Mouse (Mus musculus) liver, embryonic 13.5 days (tissue): Measurements from ENCODE around the gene Cit. TPM values are rescaled to one million over a fixed set of nuclear protein-coding genes. Genes with fewer than 3 reads are reported as not detected.

Experiments used
- ATAC-seq: fragments of 200-750 bp; cut with Nextera tagmentation; 2 replicates; pipeline ENCODE4 v1.8.0; 2017; ENCODE audit warnings: low read depth, mild to moderate bottlenecking, moderate number of reproducible peaks, moderate library complexity
- DNase-seq: peaks from one replicate; pipeline ENCODE4 v3.0.0; 2022
- H3K27ac ChIP-seq: fragments of 300-500 bp; sonication (generic); 2 replicates; pipeline ENCODE4 v1.5.1; 2015; ENCODE audit warnings: moderate library complexity, mild to moderate bottlenecking, inconsistent platforms
- H3K27me3 ChIP-seq: fragments of 300-500 bp; sonication (generic); 2 replicates; pipeline ENCODE4 v1.6.1; 2015; ENCODE audit warnings: mild to moderate bottlenecking, inconsistent platforms
- H3K36me3 ChIP-seq: fragments of 300-500 bp; sonication (generic); 2 replicates; pipeline ENCODE4 v1.6.1; 2015; ENCODE audit warnings: mild to moderate bottlenecking, inconsistent platforms
- H3K4me1 ChIP-seq: fragments of 300-500 bp; sonication (generic); replicated peaks from 2 replicates; pipeline ENCODE4 v1.6.1; 2015; ENCODE audit warnings: inconsistent platforms
- H3K4me2 ChIP-seq: fragments of 300-500 bp; sonication (generic); 2 replicates; pipeline ENCODE4 v1.6.1; 2015; ENCODE audit warnings: inconsistent platforms, mild to moderate bottlenecking, moderate library complexity
- H3K4me3 ChIP-seq: fragments of 300-500 bp; sonication (generic); replicated peaks from 2 replicates; pipeline ENCODE4 v1.5.1; 2015; ENCODE audit warnings: mild to moderate bottlenecking, inconsistent platforms
- H3K9ac ChIP-seq: fragments of 300-500 bp; sonication (generic); 2 replicates; pipeline ENCODE4 v1.6.1; 2015; ENCODE audit warnings: mild to moderate bottlenecking, inconsistent platforms
- H3K9me3 ChIP-seq: fragments of 300-500 bp; sonication (generic); replicated peaks from 2 replicates; pipeline ENCODE4 v1.6.1; 2016; ENCODE audit warnings: inconsistent platforms
- WGBS: fragments of 180-500 bp; shearing (Covaris S2); methylation state at CpG from one replicate; pipeline ENCODE4 v1.1.7; 2015; ENCODE audit not compliant: insufficient replicate concordance; 5-methylcytosine and 5-hydroxymethylcytosine counted together
- polyA plus RNA-seq: library from polyadenylated mRNA; unstranded; fragments of >200 nt; fragmentation: Nextera tagmentation; extraction: Ambion mirVana; gene quantifications from 2 replicates; pipeline ENCODE4 v1.2.1, GENCODE M21; 2015

Cit gene
- polyA plus RNA-seq, 1 experiment from 2014 or later = 39.4 TPM

DNA sequence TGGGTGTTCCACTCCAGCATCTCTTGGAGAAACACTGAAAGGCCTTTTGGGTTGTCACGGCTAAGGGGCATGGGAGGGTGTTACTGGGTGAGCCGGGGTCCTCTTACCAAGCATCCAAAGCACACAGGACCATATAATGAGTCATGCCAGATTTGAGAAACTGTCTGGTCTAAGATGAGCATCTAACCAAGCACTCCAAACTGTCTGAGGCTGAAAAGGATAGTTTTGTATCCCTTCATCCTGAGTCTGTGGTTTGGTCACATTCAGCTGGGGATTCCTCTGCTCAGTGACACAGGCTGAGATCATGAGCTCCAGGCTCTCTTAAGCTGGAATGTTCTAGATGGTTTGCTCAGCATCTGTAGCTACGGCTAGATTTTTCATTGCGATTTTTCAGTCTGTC is 7.4 kb downstream of the Cit start:
- WGBS = 89% methylated on average over 4 of the region's 4 CpGs
- Histone ChIP-seq H3K36me3 (peaks cover 96% of the 10 kb centered on the region), H3K9me3 (no peaks in the 10 kb centered on the region), H3K4me1 (peaks cover 33% of the 10 kb centered on the region), H3K4me2 (no peak overlapping the region), H3K4me3 (no peak overlapping the region), H3K27me3 (no peaks in the 10 kb centered on the region), H3K27ac (no peak overlapping the region), H3K9ac (no peak overlapping the region)
- no peak for DNase-seq
- ATAC-seq = no peak

DNA sequence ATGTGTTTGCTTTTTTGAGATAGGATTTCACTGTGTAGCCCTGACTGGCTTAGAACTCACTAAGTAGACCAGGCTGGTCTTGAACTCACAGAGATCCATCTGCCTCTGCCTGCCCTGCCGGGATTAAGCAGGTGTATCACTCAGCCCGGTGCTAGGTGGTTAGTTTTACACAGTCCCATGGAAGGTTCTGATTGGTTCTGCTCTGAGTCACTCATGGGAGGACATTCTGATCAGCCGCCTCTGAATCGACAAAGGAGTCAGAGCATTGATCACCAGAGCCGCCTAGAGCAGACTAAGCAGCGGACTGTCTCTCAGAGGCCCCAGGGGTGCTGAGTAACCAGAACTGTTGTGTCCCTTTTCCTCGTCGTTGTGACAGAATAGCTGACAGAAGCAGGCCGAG is 8.6 kb downstream of the Cit start:
- H3K36me3 ChIP-seq = peaks cover 96% of the 10 kb centered on the region
- ATAC-seq (no peak), DNase-seq (no peak)
- no peak overlapping the region for H3K9ac ChIP-seq
- no peak overlapping the region for H3K4me2 ChIP-seq
- H3K4me1 ChIP-seq = peaks cover 24% of the 10 kb centered on the region
- H3K27me3 ChIP-seq = no peaks in the 10 kb centered on the region
- no peak overlapping the region for H3K4me3 ChIP-seq
- WGBS = 84% methylated on average over 9 of the region's 9 CpGs
- H3K9me3 ChIP-seq = no peaks in the 10 kb centered on the region
- no peak overlapping the region for H3K27ac ChIP-seq

DNA sequence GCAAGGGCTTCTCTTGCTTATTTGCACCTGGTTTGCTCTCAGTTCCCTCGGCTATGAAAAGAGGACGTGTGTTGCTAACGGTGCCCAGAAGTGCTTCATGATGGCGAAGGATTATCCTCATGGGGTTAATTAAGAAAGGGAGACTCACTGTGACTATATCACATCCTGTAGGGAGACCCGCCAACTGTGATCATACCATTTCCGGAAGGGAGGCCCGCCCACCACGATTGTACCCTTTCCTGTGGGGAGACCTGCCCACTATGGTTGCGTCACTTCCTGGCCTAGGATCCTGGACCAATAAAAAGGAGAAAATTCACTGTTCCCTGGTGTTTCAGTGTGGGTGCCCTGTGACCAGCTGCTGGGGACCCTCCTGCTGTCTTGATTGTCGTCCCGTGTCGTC is 9.3 kb downstream of the Cit start:
- H3K27ac ChIP-seq = no peak overlapping the region
- no peak for ATAC-seq
- 68% methylated on average over 12 of the region's 12 CpGs for WGBS
- no peak overlapping the region for H3K4me2 ChIP-seq
- no peak overlapping the region for H3K4me3 ChIP-seq
- H3K9me3 ChIP-seq = no peaks in the 10 kb centered on the region
- H3K36me3 ChIP-seq = peaks cover 96% of the 10 kb centered on the region
- no peak for DNase-seq
- H3K4me1 ChIP-seq = peaks cover 20% of the 10 kb centered on the region
- H3K9ac ChIP-seq = no peak overlapping the region
- H3K27me3 ChIP-seq = no peaks in the 10 kb centered on the region

DNA sequence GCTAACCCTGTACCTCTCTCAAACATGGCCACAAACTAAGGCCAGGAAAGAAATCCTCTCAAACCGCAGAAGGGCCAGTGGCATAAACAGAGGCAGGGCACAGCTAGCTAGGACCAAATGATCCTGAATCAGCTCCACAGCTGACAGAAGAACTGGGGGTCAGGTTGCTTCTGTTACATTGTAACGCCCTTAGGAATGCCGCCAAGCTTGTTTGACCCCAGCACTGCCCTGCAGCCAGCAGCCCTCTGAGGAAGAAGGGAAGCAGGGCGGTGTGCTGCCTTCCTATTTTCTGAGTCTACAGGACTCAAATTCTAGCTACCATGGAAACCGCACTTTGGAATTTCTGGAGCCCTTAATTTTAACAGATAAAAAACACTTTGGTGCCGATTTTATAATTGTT is 13.6 kb downstream of the Cit start:
- ATAC-seq (no peak), DNase-seq (no peak)
- Histone ChIP-seq H3K4me3 (no peak overlapping the region), H3K27ac (no peak overlapping the region), H3K27me3 (no peaks in the 10 kb centered on the region), H3K36me3 (peaks cover 94% of the 10 kb centered on the region), H3K4me1 (no peaks in the 10 kb centered on the region), H3K9me3 (no peaks in the 10 kb centered on the region), H3K4me2 (no peak overlapping the region), H3K9ac (no peak overlapping the region)
- WGBS = 78% methylated on average over 6 of the region's 6 CpGs

GRCm38 (mm10) chr5:115859461-115859860 is 14.4 kb downstream of the Cit start:
- H3K4me2 ChIP-seq = no peak overlapping the region
- H3K9me3 ChIP-seq = no peaks in the 10 kb centered on the region
- no peaks in the 10 kb centered on the region for H3K27me3 ChIP-seq
- H3K36me3 ChIP-seq = peaks cover 94% of the 10 kb centered on the region
- 92% methylated on average over 9 of the region's 9 CpGs for WGBS
- no peak overlapping the region for H3K27ac ChIP-seq
- no peak for ATAC-seq
- no peak for DNase-seq
- H3K4me3 ChIP-seq = no peak overlapping the region
- no peaks in the 10 kb centered on the region for H3K4me1 ChIP-seq
- H3K9ac ChIP-seq = no peak overlapping the region

DNA sequence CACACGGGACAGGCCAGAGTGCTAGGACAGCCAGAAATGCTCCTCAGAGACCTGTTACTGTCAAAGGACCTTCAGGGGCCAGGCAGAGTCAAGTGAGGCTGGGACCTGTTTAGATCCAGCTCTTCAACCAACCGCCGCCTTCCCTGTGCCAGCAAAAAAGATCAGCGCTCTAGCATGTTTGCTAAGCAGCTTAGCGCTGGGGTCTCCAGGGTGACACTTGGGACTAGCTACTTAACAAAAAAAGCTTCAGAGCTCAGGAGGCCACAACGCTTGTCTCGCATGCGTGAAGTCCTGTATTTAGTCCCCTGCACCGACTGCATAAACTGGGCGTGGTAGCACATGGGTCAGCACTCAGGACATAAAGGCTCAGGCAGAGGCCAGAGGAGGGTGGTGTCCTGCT is 16.9 kb downstream of the Cit start:
- H3K27me3 ChIP-seq = no peaks in the 10 kb centered on the region
- H3K4me1 ChIP-seq = peaks cover 4% of the 10 kb centered on the region
- H3K4me2 ChIP-seq = no peak overlapping the region
- DNase-seq (no peak), ATAC-seq (no peak)
- 91% methylated on average over 10 of the region's 10 CpGs for WGBS
- H3K27ac ChIP-seq = no peak overlapping the region
- no peaks in the 10 kb centered on the region for H3K9me3 ChIP-seq
- H3K4me3 ChIP-seq = no peak overlapping the region
- peaks cover 94% of the 10 kb centered on the region for H3K36me3 ChIP-seq
- no peak overlapping the region for H3K9ac ChIP-seq

GRCm38 (mm10) chr5:115862439-115862838 is 17.4 kb downstream of the Cit start:
- peaks cover 93% of the 10 kb centered on the region for H3K36me3 ChIP-seq
- DNase-seq (no peak), ATAC-seq (no peak)
- H3K9ac ChIP-seq = no peak overlapping the region
- H3K4me3 ChIP-seq = no peak overlapping the region
- H3K4me2 ChIP-seq = no peak overlapping the region
- peaks cover 4% of the 10 kb centered on the region for H3K4me1 ChIP-seq
- 90% methylated on average over 10 of the region's 10 CpGs for WGBS
- H3K27me3 ChIP-seq = no peaks in the 10 kb centered on the region
- H3K9me3 ChIP-seq = no peaks in the 10 kb centered on the region
- H3K27ac ChIP-seq = no peak overlapping the region

DNA sequence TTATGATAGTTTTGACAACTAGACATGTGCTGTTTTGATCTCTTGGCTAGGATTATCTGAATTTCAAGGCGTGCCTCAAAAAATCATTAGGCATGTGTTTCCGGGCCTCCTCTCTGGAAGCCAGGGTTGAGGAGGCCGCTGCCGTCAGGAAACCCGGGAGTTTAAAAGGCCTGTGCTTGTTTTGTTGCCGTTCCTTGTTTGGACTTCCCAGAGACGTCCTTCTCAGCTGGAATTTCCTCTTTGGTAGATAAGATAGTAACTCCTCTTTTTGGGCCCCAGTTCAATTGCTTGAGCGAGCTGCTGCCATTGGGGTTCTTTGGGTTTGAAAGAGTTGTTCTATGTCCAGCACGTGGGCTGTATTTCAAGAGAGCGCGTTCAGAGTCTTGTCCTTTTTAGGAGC is 21.2 kb downstream of the Cit start:
- Histone ChIP-seq H3K27me3 (no peaks in the 10 kb centered on the region), H3K4me1 (peaks cover 4% of the 10 kb centered on the region), H3K4me3 (no peak overlapping the region), H3K4me2 (no peak overlapping the region), H3K27ac (no peak overlapping the region; the same call in 1 of the 2 replicates), H3K9ac (no peak overlapping the region), H3K36me3 (peaks cover 90% of the 10 kb centered on the region), H3K9me3 (no peaks in the 10 kb centered on the region)
- DNase-seq (no peak), ATAC-seq (no peak)
- WGBS = 65% methylated on average over 11 of the region's 11 CpGs

DNA sequence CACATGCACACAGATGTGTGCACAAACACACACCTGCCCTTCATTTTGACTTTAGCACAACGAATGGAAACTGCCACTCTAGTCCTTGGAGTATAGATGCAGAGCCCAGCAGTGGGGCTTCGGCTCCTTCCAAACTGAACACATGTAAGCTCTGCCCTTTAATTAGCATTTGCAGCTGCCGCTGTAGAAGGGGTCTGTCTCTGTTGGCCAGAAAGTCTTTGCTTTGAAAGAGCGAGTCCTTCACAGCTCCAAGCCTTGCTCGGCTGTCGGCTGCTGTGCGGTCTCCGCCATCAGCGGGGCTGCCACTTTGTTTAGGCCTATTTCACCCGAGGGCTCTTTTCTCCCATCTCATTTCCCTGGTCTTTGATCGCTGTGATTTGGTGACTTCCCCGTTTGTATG is 23.5 kb downstream of the Cit start:
- DNase-seq (no peak), ATAC-seq (no peak)
- no peaks in the 10 kb centered on the region for H3K27me3 ChIP-seq
- WGBS = 87% methylated on average over 12 of the region's 12 CpGs
- no peak overlapping the region for H3K9ac ChIP-seq
- H3K4me2 ChIP-seq = no peak overlapping the region
- H3K4me3 ChIP-seq = no peak overlapping the region
- no peaks in the 10 kb centered on the region for H3K9me3 ChIP-seq
- H3K27ac ChIP-seq = no peak overlapping the region
- peaks cover 81% of the 10 kb centered on the region for H3K36me3 ChIP-seq
- H3K4me1 ChIP-seq = peaks cover 4% of the 10 kb centered on the region

DNA sequence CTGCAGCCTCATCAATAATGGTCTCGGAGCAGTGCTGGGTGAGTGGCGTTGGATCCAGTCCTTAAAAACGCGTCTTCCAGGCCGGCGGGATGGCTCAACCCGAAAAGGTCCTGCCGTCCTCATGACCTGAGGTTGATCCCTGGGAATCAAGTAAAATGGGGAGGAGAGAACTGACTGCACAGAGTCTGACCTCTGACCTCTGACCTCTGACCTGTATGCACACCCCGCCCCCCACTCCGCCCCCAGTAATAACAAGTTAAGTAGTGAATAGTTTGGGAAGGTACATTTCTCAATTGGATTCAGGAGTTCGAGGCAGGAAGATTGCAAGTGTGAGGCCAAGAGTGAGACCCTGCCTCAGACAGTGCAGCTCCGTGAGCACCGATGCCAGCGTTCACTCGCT is 24.1 kb downstream of the Cit start:
- DNase-seq (no peak), ATAC-seq (no peak)
- no peak overlapping the region for H3K27ac ChIP-seq
- no peaks in the 10 kb centered on the region for H3K9me3 ChIP-seq
- H3K36me3 ChIP-seq = peaks cover 81% of the 10 kb centered on the region
- H3K9ac ChIP-seq = no peak overlapping the region
- WGBS = 86% methylated on average over 15 of the region's 15 CpGs
- no peak overlapping the region for H3K4me2 ChIP-seq
- peaks cover 4% of the 10 kb centered on the region for H3K4me1 ChIP-seq
- H3K4me3 ChIP-seq = no peak overlapping the region
- H3K27me3 ChIP-seq = no peaks in the 10 kb centered on the region

DNA sequence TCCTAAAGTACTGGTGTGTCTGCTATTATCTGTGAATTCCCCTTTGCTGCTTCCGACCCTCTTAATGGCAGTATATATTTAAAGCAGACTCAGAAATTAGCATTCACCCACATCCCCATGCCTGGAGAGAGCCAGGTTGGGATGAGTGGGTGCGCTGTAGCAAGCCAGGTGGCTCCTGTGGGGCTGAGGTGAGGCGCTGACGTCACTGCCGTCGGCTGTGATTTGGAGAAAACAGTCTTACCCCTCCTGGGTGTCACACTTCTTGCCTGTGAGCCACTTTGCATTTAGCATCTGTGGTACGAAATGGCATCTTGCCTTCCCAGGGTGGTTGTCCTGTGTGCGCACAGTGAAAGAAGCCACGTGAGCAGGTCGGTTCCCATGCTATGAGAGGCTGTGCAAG is 26.1 kb downstream of the Cit start:
- H3K4me2 ChIP-seq = no peak overlapping the region
- DNase-seq = no peak
- no peak overlapping the region for H3K9ac ChIP-seq
- peaks cover 83% of the 10 kb centered on the region for H3K36me3 ChIP-seq
- H3K27me3 ChIP-seq = no peaks in the 10 kb centered on the region
- no peak for ATAC-seq
- H3K9me3 ChIP-seq = no peaks in the 10 kb centered on the region
- H3K27ac ChIP-seq = no peak overlapping the region
- WGBS = 89% methylated on average over 10 of the region's 10 CpGs
- no peak overlapping the region for H3K4me3 ChIP-seq
- no peaks in the 10 kb centered on the region; the same call in 1 of the 2 replicates for H3K4me1 ChIP-seq

GRCm38 (mm10) chr5:115872106-115872505 is 27.0 kb downstream of the Cit start:
- Histone ChIP-seq H3K27ac (no peak overlapping the region), H3K27me3 (no peaks in the 10 kb centered on the region), H3K4me2 (no peak overlapping the region), H3K9ac (no peak overlapping the region), H3K36me3 (peaks cover 84% of the 10 kb centered on the region), H3K4me3 (no peak overlapping the region), H3K9me3 (no peaks in the 10 kb centered on the region), H3K4me1 (no peaks in the 10 kb centered on the region; the same call in 1 of the 2 replicates)
- ATAC-seq (0 out of 2 replicates have a peak, but pooled peaks have one; percentile 10), DNase-seq (no peak)
- WGBS = 82% methylated on average over 11 of the region's 11 CpGs
